Mouse (Mus musculus) midbrain, embryonic 15.5 days (tissue): Measurements from ENCODE around the gene Poc1b. TPM values are rescaled to one million over a fixed set of nuclear protein-coding genes. Genes with fewer than 3 reads are reported as not detected.
A peak's percentile ranks its signal among the peaks of the same experiment; 100 is the strongest.

ENCODE experiments used
- ATAC-seq: fragments of 200-750 bp; cut with Nextera tagmentation; replicated peaks from 2 replicates; pipeline ENCODE4 v1.8.0; 2017; ENCODE audit warnings: moderate TSS enrichment
- H3K27ac ChIP-seq: fragments of 300-500 bp; sonication (generic); 2 replicates; pipeline ENCODE4 v1.5.1; 2015; ENCODE audit warnings: mild to moderate bottlenecking, inconsistent platforms
- H3K27me3 ChIP-seq: fragments of 300-500 bp; sonication (generic); replicated peaks from 2 replicates; pipeline ENCODE4 v1.6.1; 2015; ENCODE audit warnings: inconsistent platforms
- H3K36me3 ChIP-seq: fragments of 300-500 bp; sonication (generic); replicated peaks from 2 replicates; pipeline ENCODE4 v1.6.1; 2015; ENCODE audit warnings: inconsistent platforms
- H3K4me1 ChIP-seq: fragments of 300-500 bp; sonication (generic); 2 replicates; pipeline ENCODE4 v1.6.1; 2015; ENCODE audit warnings: inconsistent platforms
- H3K4me2 ChIP-seq: fragments of 300-500 bp; sonication (generic); 2 replicates; pipeline ENCODE4 v1.6.1; 2015; ENCODE audit warnings: inconsistent platforms, mild to moderate bottlenecking, moderate library complexity
- H3K4me3 ChIP-seq: fragments of 300-500 bp; sonication (generic); 2 replicates; pipeline ENCODE4 v1.5.1; 2015; ENCODE audit warnings: mild to moderate bottlenecking, inconsistent platforms
- H3K9ac ChIP-seq: fragments of 300-500 bp; sonication (generic); 2 replicates; pipeline ENCODE4 v1.6.1; 2015; ENCODE audit warnings: mild to moderate bottlenecking, inconsistent platforms
- H3K9me3 ChIP-seq: fragments of 300-500 bp; sonication (generic); 2 replicates; pipeline ENCODE4 v1.6.1; 2016; ENCODE audit warnings: inconsistent platforms
- WGBS: fragments of 180-500 bp; shearing (Covaris S2); methylation state at CpG from one replicate; pipeline ENCODE4 v1.1.7; 2015; ENCODE audit warnings: mixed read lengths; 5-methylcytosine and 5-hydroxymethylcytosine counted together
- polyA plus RNA-seq: library from polyadenylated mRNA; unstranded; fragments of >200 nt; fragmentation: Nextera tagmentation; extraction: Ambion mirVana; gene quantifications from 2 replicates; pipeline ENCODE4 v1.2.1, GENCODE M21; 2015

Poc1b gene
- polyA plus RNA-seq, 1 experiment from 2014 or later, result 10.9 TPM

- no peak for ATAC-seq
- WGBS, result 83% methylated on average over 5 of the region's 5 CpGs
- H3K4me3 ChIP-seq, result no peak overlapping the region
- H3K4me1 ChIP-seq, result no peaks in the 10 kb centered on the region
- no peaks in the 10 kb centered on the region for H3K27me3 ChIP-seq
- H3K27ac ChIP-seq, result no peak overlapping the region
- H3K9me3 ChIP-seq, result no peaks in the 10 kb centered on the region
- H3K4me2 ChIP-seq, result no peak overlapping the region
- H3K36me3 ChIP-seq, result no peaks in the 10 kb centered on the region
- no peak overlapping the region for H3K9ac ChIP-seq
Observed at GRCm38 (mm10) chr10:99243907-99244489, 137.2 kb downstream of the Poc1b start.

GRCm38 (mm10) chr10:99244655-99245260 is 137.9 kb downstream of the Poc1b start:
- no peaks in the 10 kb centered on the region for H3K9me3 ChIP-seq
- no peaks in the 10 kb centered on the region for H3K36me3 ChIP-seq
- no peak overlapping the region for H3K9ac ChIP-seq
- H3K4me1 ChIP-seq, result no peaks in the 10 kb centered on the region
- no peak overlapping the region for H3K27ac ChIP-seq
- no peak for ATAC-seq
- no peaks in the 10 kb centered on the region for H3K27me3 ChIP-seq
- WGBS, result 65% methylated on average over 7 of the region's 7 CpGs
- no peak overlapping the region for H3K4me2 ChIP-seq
- H3K4me3 ChIP-seq, result no peak overlapping the region

- Histone ChIP-seq H3K9ac (no peak overlapping the region), H3K9me3 (no peaks in the 10 kb centered on the region), H3K36me3 (no peaks in the 10 kb centered on the region), H3K4me2 (peak overlapping the region; percentile 27), H3K27me3 (no peaks in the 10 kb centered on the region), H3K4me1 (no peaks in the 10 kb centered on the region), H3K4me3 (no peak overlapping the region), H3K27ac (no peak overlapping the region)
- ATAC-seq, result 0 out of 2 replicates have a peak, but pooled peaks have one; percentile 9
- 63% methylated on average over 20 of the region's 20 CpGs for WGBS
Observed at GRCm38 (mm10) chr10:99246797-99247508, 140.1 kb downstream of the Poc1b start.

Other genes starting within 250 kb of the Poc1b start
- 216 and 232 TPM in 2 replicates for gene Atp2b1, start 192.6 kb upstream of the Poc1b start, polyA plus RNA-seq
- 2.7 and 3.0 TPM in 2 replicates for gene Galnt4, start 1.1 kb downstream of the Poc1b start, polyA plus RNA-seq
- not detected in 2 replicates for gene Phxr2, start 19.3 kb downstream of the Poc1b start, polyA plus RNA-seq
- 27.0 and 28.3 TPM in 2 replicates for gene Dusp6, start 156.2 kb downstream of the Poc1b start, polyA plus RNA-seq